Mouse (Mus musculus) embryo, embryonic 11 days (tissue): ENCODE measurements around the gene Atp2c2.

Experiments
- DNase-seq: peaks from one replicate; pipeline ENCODE4 v3.0.0-alpha.2; 2015

Gene Atp2c2

GRCm38 (mm10) chr8:119708471-119708870 lies 8.7 kb downstream of the Atp2c2 start:
- DNase-seq: no peak

- no peak for DNase-seq
These were observed 9.3 kb downstream of the Atp2c2 start for GRCm38 (mm10) chr8:119708878-119709702.

- no peak for DNase-seq
These were observed 9.9 kb downstream of the Atp2c2 start for GRCm38 (mm10) chr8:119709703-119710093.

GRCm38 (mm10) chr8:119712226-119712625 lies 12.4 kb downstream of the Atp2c2 start:
- DNase-seq: no peak

GRCm38 (mm10) chr8:119713421-119713820 lies 13.6 kb downstream of the Atp2c2 start:
- DNase-seq: no peak

- DNase-seq: no peak
These were observed 15.4 kb downstream of the Atp2c2 start for GRCm38 (mm10) chr8:119715221-119715620.

- DNase-seq: no peak
These were observed 17.0 kb downstream of the Atp2c2 start for GRCm38 (mm10) chr8:119716730-119717299.

GRCm38 (mm10) chr8:119717765-119718164 lies 18.0 kb downstream of the Atp2c2 start:
- peak; percentile 65 for DNase-seq

- DNase-seq: no peak
These were observed 19.2 kb downstream of the Atp2c2 start for GRCm38 (mm10) chr8:119719011-119719501.

GRCm38 (mm10) chr8:119722348-119722747 lies 22.5 kb downstream of the Atp2c2 start:
- no peak for DNase-seq

GRCm38 (mm10) chr8:119723676-119724075 lies 23.9 kb downstream of the Atp2c2 start:
- DNase-seq: no peak

GRCm38 (mm10) chr8:119724596-119724995 lies 24.8 kb downstream of the Atp2c2 start:
- DNase-seq: no peak

- DNase-seq: no peak
These were observed 27.3 kb downstream of the Atp2c2 start for GRCm38 (mm10) chr8:119727093-119727492.

- DNase-seq: no peak
These were observed 28.6 kb downstream of the Atp2c2 start for GRCm38 (mm10) chr8:119728351-119728895.

GRCm38 (mm10) chr8:119732072-119732471 lies 32.3 kb downstream of the Atp2c2 start:
- no peak for DNase-seq

GRCm38 (mm10) chr8:119736348-119736917 lies 36.6 kb downstream of the Atp2c2 start:
- no peak for DNase-seq

GRCm38 (mm10) chr8:119737093-119737900 lies 37.5 kb downstream of the Atp2c2 start:
- no peak for DNase-seq

- no peak for DNase-seq
These were observed 38.5 kb downstream of the Atp2c2 start for GRCm38 (mm10) chr8:119738129-119738907.

- DNase-seq: peak; percentile 12
These were observed 40.8 kb downstream of the Atp2c2 start for GRCm38 (mm10) chr8:119740634-119741033.

GRCm38 (mm10) chr8:119742409-119742808 lies 42.6 kb downstream of the Atp2c2 start:
- no peak for DNase-seq

GRCm38 (mm10) chr8:119743291-119744026 lies 43.6 kb downstream of the Atp2c2 start:
- peak; percentile 85 for DNase-seq
